ENCODE assay signal across 8 mouse cellular contexts in genomic region chr12:87266827-87267603, GRCm38 (mm10). TPM values are rescaled to one million over a fixed set of nuclear protein-coding genes. Genes with fewer than 3 reads are reported as not detected.
DNase-seq lines count a peak whose midpoint lies in the region; ATAC-seq and TF ChIP-seq lines count a peak whose summit lies in the region.

No protein-coding gene starts in this region.

- H3K9me3 ChIP-seq in hindbrain, postnatal 0 days (ENCODE audit: low read length), result no peaks in the 10 kb centered on the region
- no peaks in the 10 kb centered on the region for H3K9me3 ChIP-seq in megakaryocyte, embryonic 14.5 days

- no peak for TF ChIP-seq CTCF in hindbrain, postnatal 0 days (IDR thresholded peaks at IDR 0.05; ENCODE audit: low read depth)

- H3K9ac ChIP-seq in hindbrain, postnatal 0 days (replicated peaks; ENCODE audit: low read length), result peak overlapping the region; percentile 86

- peak; percentile 67 for ATAC-seq in hindbrain, postnatal 0 days
- ATAC-seq in cerebellum, adult (ENCODE audit: insufficient number of reproducible peaks, low FRiP score, low TSS enrichment), result no peak

- H3K4me2 ChIP-seq in hindbrain, postnatal 0 days (ENCODE audit: low read depth, low read length), result peak overlapping the region; percentile 84

- H3K4me1 ChIP-seq in hindbrain, postnatal 0 days (ENCODE audit: insufficient read depth, low read length), result no peaks in the 10 kb centered on the region; the same call in 1 of the 2 replicates
- H3K4me1 ChIP-seq in megakaryocyte, embryonic 14.5 days, result peaks cover 36% of the 10 kb centered on the region

- no peaks in the 10 kb centered on the region for H3K27me3 ChIP-seq in hindbrain, postnatal 0 days (ENCODE audit: insufficient read depth, low read length)
- no peaks in the 10 kb centered on the region for H3K27me3 ChIP-seq in megakaryocyte, embryonic 14.5 days (replicated peaks)

- DNase-seq in frontal cortex, postnatal 10 days (ENCODE audit: low spot score in 2 of 2), result peak; percentile 18 to 66
- no peak for DNase-seq in frontal cortex, postnatal 36 days (ENCODE audit: low spot score in 2 of 2)
- peak; percentile 87 for DNase-seq in 3134 (ENCODE audit: extremely low read depth, insufficient read length, low spot score)
- peak; percentile 64 for DNase-seq in embryo, embryonic 10.5 days (ENCODE audit: low spot score)
- DNase-seq in hindbrain, postnatal 0 days (ENCODE audit: low spot score), result peak; percentile 47
- no peak for DNase-seq in thymus, postnatal 14 days

- under 1% methylated on average over 31 of the region's 31 CpGs for WGBS in hindbrain, postnatal 0 days

- peak overlapping the region; percentile 91 for H3K27ac ChIP-seq in hindbrain, postnatal 0 days

- H3K36me3 ChIP-seq in hindbrain, postnatal 0 days (ENCODE audit: insufficient read depth, low read length), result peaks cover 32% of the 10 kb centered on the region
- H3K36me3 ChIP-seq in megakaryocyte, embryonic 14.5 days (replicated peaks; ENCODE audit: low read length), result peaks cover 62% of the 10 kb centered on the region

- H3K4me3 ChIP-seq in hindbrain, postnatal 0 days (ENCODE audit: low read length), result peak overlapping the region; percentile 84
- H3K4me3 ChIP-seq in megakaryocyte, embryonic 14.5 days (replicated peaks), result peak overlapping the region; percentile 94

RNA-seq across cellular contexts. Expression of gene Ahsa1, which starts 0.7 kb away (rescaled TPM):
- 75.0 and 102 TPM in 2 replicates for total RNA-seq in hindbrain, postnatal 0 days (2014; rRNA removed)
- polyA plus RNA-seq in hindbrain, postnatal 0 days (2015; fragmentation: Nextera tagmentation; extraction: Ambion mirVana), result 177 and 178 TPM in 2 replicates
- 21.3 and 90.4 TPM in 2 replicates for polyA plus RNA-seq in megakaryocyte, embryonic 14.5 days (2012; ENCODE audit: insufficient read depth, low replicate concordance)

RNA-seq across cellular contexts. Expression of gene Vipas39, which starts 1.0 kb away (rescaled TPM):
- 51.6 and 61.3 TPM in 2 replicates for total RNA-seq in hindbrain, postnatal 0 days (2014; rRNA removed)
- polyA plus RNA-seq in hindbrain, postnatal 0 days (2015; fragmentation: Nextera tagmentation; extraction: Ambion mirVana), result 49.8 and 50.5 TPM in 2 replicates
- 2.2 and 3.4 TPM in 2 replicates for polyA plus RNA-seq in megakaryocyte, embryonic 14.5 days (2012; ENCODE audit: insufficient read depth, low replicate concordance)

RNA-seq across cellular contexts. Expression of gene Noxred1, which starts 28.5 kb away (rescaled TPM):
- total RNA-seq in hindbrain, postnatal 0 days (2014; rRNA removed), result 0.84 TPM in 1 of 2 replicates, not detected in the other
- polyA plus RNA-seq in hindbrain, postnatal 0 days (2015; fragmentation: Nextera tagmentation; extraction: Ambion mirVana), result 0.48 TPM in 2 replicates
- polyA plus RNA-seq in megakaryocyte, embryonic 14.5 days (2012; ENCODE audit: insufficient read depth, low replicate concordance), result not detected in 2 replicates

RNA-seq across cellular contexts. Expression of gene Ism2, which starts 32.5 kb away (rescaled TPM):
- 2.1 and 6.1 TPM in 2 replicates for total RNA-seq in hindbrain, postnatal 0 days (2014; rRNA removed)
- polyA plus RNA-seq in hindbrain, postnatal 0 days (2015; fragmentation: Nextera tagmentation; extraction: Ambion mirVana), result 1.5 and 1.9 TPM in 2 replicates
- 0.04 TPM in 1 of 2 replicates, not detected in the other for polyA plus RNA-seq in megakaryocyte, embryonic 14.5 days (2012; ENCODE audit: insufficient read depth, low replicate concordance)

Comparison
In these comparisons a context has a peak if more than half of its experiments do, and no peak if none do; other contexts are left out.
1. DNase-seq: peak in frontal cortex, postnatal 10 days (2 of 2), 3134 (single experiment), embryo, embryonic 10.5 days (single experiment) and hindbrain, postnatal 0 days (single experiment); none in frontal cortex, postnatal 36 days (0 of 2) and thymus, postnatal 14 days (single experiment).
2. RNA of gene Vipas39, which starts 1.0 kb away (polyA plus RNA-seq): 49.8 to 50.5 TPM in hindbrain, postnatal 0 days; 2.2 to 3.4 TPM in megakaryocyte, embryonic 14.5 days; every median in the first group is over 10 times any median in the second.